ENCODE assay signal across 28 mouse cellular contexts in the genomic region with DNA sequence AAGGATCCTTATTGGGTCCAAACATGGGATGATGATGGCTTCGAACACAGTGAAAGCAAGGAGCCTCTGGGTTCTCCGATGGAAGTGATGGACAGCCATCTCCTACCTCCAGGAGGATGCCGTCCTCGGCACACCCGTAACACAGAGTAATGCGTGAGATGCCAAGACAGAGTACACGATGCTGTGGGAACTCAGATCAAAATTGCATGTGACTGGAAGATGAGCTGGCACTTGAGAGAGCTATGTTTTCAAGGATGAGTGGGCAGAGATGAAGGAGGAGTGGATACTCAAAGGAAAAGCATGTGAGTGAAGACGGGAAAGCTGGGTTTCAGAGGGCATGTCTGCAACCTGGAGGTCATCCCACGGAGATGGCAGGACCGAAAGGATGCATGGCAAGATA.
"Had no signal": no experiment of that assay in that cellular context is flagged by ENCODE, and none has a peak within 500 bp of the region (broad histone marks: within the 10 kb centered on the region; RNA-seq: fewer than 3 reads in every experiment).

No protein-coding gene starts in this region.

- H3K27me3 ChIP-seq: forebrain, embryonic 13.5 days; forebrain, embryonic 15.5 days had no signal

- DNase-seq: cerebellum, adult 8-10 months; cerebellum, adult 9-10 months; cerebellum, adult 9-11 months; cerebellum, postnatal 10 days; cerebellum, postnatal 14 days; cerebellum, postnatal 25 days; cerebellum, postnatal 36 days; embryo, embryonic 11 days; forebrain, postnatal 0 days; gastrocnemius, adult 2 months; gastrocnemius, postnatal 10 days; gastrocnemius, postnatal 14 days; gastrocnemius, postnatal 25 days; gastrocnemius, postnatal 36 days; heart, adult 11 months; heart, adult 18-20 months; heart, adult 2 months had no signal

- H3K4me2 ChIP-seq: embryonic facial prominence, embryonic 12.5 days; embryonic facial prominence, embryonic 13.5 days; embryonic facial prominence, embryonic 15.5 days; forebrain, embryonic 12.5 days; forebrain, embryonic 13.5 days; forebrain, embryonic 15.5 days had no signal

- H3K4me1 ChIP-seq: embryonic facial prominence, embryonic 13.5 days had no signal

- H3K9me3 ChIP-seq: embryonic facial prominence, embryonic 10.5 days; embryonic facial prominence, embryonic 12.5 days; embryonic facial prominence, embryonic 13.5 days; embryonic facial prominence, embryonic 15.5 days; forebrain, embryonic 10.5 days; forebrain, embryonic 12.5 days; forebrain, embryonic 13.5 days; forebrain, embryonic 15.5 days had no signal

- H3K36me3 ChIP-seq: embryonic facial prominence, embryonic 10.5 days; embryonic facial prominence, embryonic 12.5 days; embryonic facial prominence, embryonic 13.5 days; embryonic facial prominence, embryonic 15.5 days; forebrain, embryonic 10.5 days; forebrain, embryonic 12.5 days; forebrain, embryonic 15.5 days had no signal

- ATAC-seq: forebrain, embryonic 13.5 days; forebrain, embryonic 14.5 days; forebrain, embryonic 15.5 days; forebrain, embryonic 16.5 days; forebrain, postnatal 0 days had no signal

- H3K27ac ChIP-seq: embryonic facial prominence, embryonic 10.5 days; embryonic facial prominence, embryonic 12.5 days; embryonic facial prominence, embryonic 13.5 days; embryonic facial prominence, embryonic 15.5 days; forebrain, embryonic 10.5 days; forebrain, embryonic 12.5 days; forebrain, embryonic 13.5 days; forebrain, embryonic 15.5 days; gastrocnemius, adult 2 months; heart, adult 2 months had no signal

- H3K9ac ChIP-seq: embryonic facial prominence, embryonic 12.5 days; embryonic facial prominence, embryonic 13.5 days; embryonic facial prominence, embryonic 15.5 days; forebrain, embryonic 12.5 days; forebrain, embryonic 13.5 days; forebrain, embryonic 15.5 days; forebrain, postnatal 0 days had no signal

- H3K4me3 ChIP-seq: embryonic facial prominence, embryonic 10.5 days; embryonic facial prominence, embryonic 12.5 days; embryonic facial prominence, embryonic 13.5 days; embryonic facial prominence, embryonic 15.5 days; erythroblast, embryonic 14.5 days; forebrain, embryonic 10.5 days; forebrain, embryonic 12.5 days; forebrain, embryonic 13.5 days; forebrain, embryonic 15.5 days; gastrocnemius, adult 2 months; heart, adult 2 months had no signal
